8 mouse cellular contexts compared by ENCODE assay signal in genomic region chr10:81298369-81299100, GRCm38 (mm10). TPM values are rescaled to one million over a fixed set of nuclear protein-coding genes. Genes with fewer than 3 reads are reported as not detected.
DNase-seq lines count a peak whose midpoint lies in the region; ATAC-seq and TF ChIP-seq lines count a peak whose summit lies in the region.

No protein-coding gene starts in this region.

- TF ChIP-seq POLR2A in MEL (IDR thresholded peaks at IDR 0.05; ENCODE audit: control insufficient read depth in 1 of 2, insufficient read depth in 1 of 2, low read depth in 1 of 2, low read length in 2 of 2, poor library complexity in 1 of 2) = no peak

- peaks cover 73% of the 10 kb centered on the region for H3K79me2 ChIP-seq in MEL (ENCODE audit: control insufficient read depth, insufficient read depth, low read length, poor library complexity)

- peak; percentile 74 to 82 for ATAC-seq in hematopoietic stem cell, adult 5-6 weeks (replicated peaks in 1 of 2; ENCODE audit: insufficient read depth in 1 of 2, low FRiP score in 2 of 2, low TSS enrichment in 1 of 2, low read depth in 1 of 2, poor library complexity in 2 of 2, severe bottlenecking in 2 of 2)
- peak; percentile 60 for ATAC-seq in monocyte, adult 5-6 weeks (replicated peaks; ENCODE audit: insufficient number of reproducible peaks, low FRiP score, low TSS enrichment, poor library complexity, severe bottlenecking)

- no peaks in the 10 kb centered on the region for H3K9me3 ChIP-seq in MEL (replicated peaks; ENCODE audit: insufficient read depth, low read length)

- no peaks in the 10 kb centered on the region for H3K27me3 ChIP-seq in MEL (ENCODE audit: control insufficient read depth in 1 of 2, insufficient read depth in 2 of 2, low read length in 2 of 2)

- H3K9ac ChIP-seq in MEL (ENCODE audit: control insufficient read depth, low read depth, low read length, poor library complexity, severe bottlenecking) = no peak overlapping the region

- TF ChIP-seq EP300 in MEL (IDR thresholded peaks at IDR 0.05; ENCODE audit: low read depth in 1 of 2, low read length in 2 of 2) = no peak

- peaks cover 4 to 21% of the 10 kb centered on the region in 2 experiments; a peak in 3 of 4 replicates for H3K4me1 ChIP-seq in MEL (ENCODE audit: control insufficient read depth in 1 of 2, insufficient read depth in 2 of 2, low read length in 2 of 2)

- H3K27ac ChIP-seq in MEL (ENCODE audit: control insufficient read depth, low read depth, low read length) = no peak overlapping the region

- no peak overlapping the region for H3K4me3 ChIP-seq in MEL (ENCODE audit: control insufficient read depth in 1 of 2, insufficient read depth in 1 of 2, low read depth in 2 of 2, low read length in 2 of 2)

- no peak for TF ChIP-seq CTCF in MEL (IDR thresholded peaks at IDR 0.05 in 2 of 3, conservative IDR thresholded peaks at IDR 0.05 in 1 of 3; ENCODE audit: control insufficient read depth in 1 of 3, insufficient read depth in 1 of 3, low read depth in 2 of 3, low read length in 3 of 3, poor library complexity in 1 of 3, severe bottlenecking in 1 of 3)

- H3K36me3 ChIP-seq in MEL (ENCODE audit: control insufficient read depth in 1 of 2, insufficient read depth in 2 of 2, low read length in 2 of 2) = peaks cover 0 to 10% of the 10 kb centered on the region in 2 experiments; a peak in 2 of 4 replicates

- DNase-seq in kidney, adult 9 months = peak; percentile 26
- no peak for DNase-seq in kidney, postnatal 10 days
- peak; percentile 44 for DNase-seq in MEL (ENCODE audit: low read depth, low spot score)
- DNase-seq in neural tube, embryonic 10.5 days (ENCODE audit: extremely low spot score, low spot score) = no peak
- no peak for DNase-seq in adipocyte (ENCODE audit: low spot score)
- no peak for DNase-seq in c-Kit-positive CD71-positive TER-119-positive erythroid progenitor cells, embryonic 14.5 days (ENCODE audit: low spot score)

- no peak for TF ChIP-seq RAD21 in MEL (IDR thresholded peaks at IDR 0.05; ENCODE audit: low read depth, low read length)

TF ChIP-seq in MEL, 35 proteins besides CTCF, POLR2A, EP300 and RAD21:
- no peak for TF ChIP-seq ETS1 (IDR thresholded peaks at IDR 0.05; ENCODE audit: low read depth, low read length)
- TF ChIP-seq ZNF384 (IDR thresholded peaks at IDR 0.05; ENCODE audit: low read depth, low read length) = no peak
- TF ChIP-seq ZC3H11A (IDR thresholded peaks at IDR 0.05; ENCODE audit: low read depth, low read length) = no peak
- TF ChIP-seq HCFC1 (IDR thresholded peaks at IDR 0.05; ENCODE audit: low read depth, low read length) = no peak
- TF ChIP-seq MAX (IDR thresholded peaks at IDR 0.05; ENCODE audit: low read length) = no peak
- TF ChIP-seq GATA1 (IDR thresholded peaks at IDR 0.05; ENCODE audit: low read depth, low read length) = no peak
- TF ChIP-seq E2F4 (IDR thresholded peaks at IDR 0.05; ENCODE audit: borderline replicate concordance, low read depth, low read length) = no peak
- no peak for TF ChIP-seq KAT2A (conservative IDR thresholded peaks at IDR 0.05; ENCODE audit: low read depth, low read length)
- no peak for TF ChIP-seq UBTF (IDR thresholded peaks at IDR 0.05; ENCODE audit: borderline replicate concordance, insufficient read depth, low read depth, low read length)
- no peak for TF ChIP-seq SMC3 (IDR thresholded peaks at IDR 0.05; ENCODE audit: low read depth, low read length)
- no peak for TF ChIP-seq USF2 (IDR thresholded peaks at IDR 0.05; ENCODE audit: borderline replicate concordance in 1 of 2, insufficient read depth in 1 of 2, low read depth in 1 of 2, low read length in 2 of 2)
- no peak for TF ChIP-seq MEF2A (IDR thresholded peaks at IDR 0.05; ENCODE audit: extremely low read depth, insufficient replicate concordance, low read depth, low read length, poor library complexity, severe bottlenecking)
- no peak for TF ChIP-seq POLR2AphosphoS2 (IDR thresholded peaks at IDR 0.05; ENCODE audit: low read length)
- no peak for TF ChIP-seq JUND (IDR thresholded peaks at IDR 0.05; ENCODE audit: low read depth, low read length)
- no peak for TF ChIP-seq MAFK (IDR thresholded peaks at IDR 0.05; ENCODE audit: borderline replicate concordance, low read depth, low read length)
- no peak for TF ChIP-seq POLR2AphosphoS5 (IDR thresholded peaks at IDR 0.05; ENCODE audit: borderline replicate concordance, low read depth, low read length)
TF ChIP-seq in MEL: peak in this region for 0.

RNA-seq across cellular contexts. Expression of gene Pip5k1c, which starts 5.8 kb away (rescaled TPM):
- total RNA-seq in MEL (2012; rRNA removed) = 14.1 and 14.4 TPM in 2 replicates
- 10 to 100 TPM in 1 of 2 experiments, not detected in 1; 40.5 TPM for polyA plus RNA-seq in MEL (2012; ENCODE audit: insufficient read depth in 1 of 2, insufficient read length in 2 of 2, low read depth in 1 of 2, low replicate concordance in 2 of 2, missing spikeins in 1 of 2)
- 48.8 and 67.1 TPM in 2 replicates for total RNA-seq in hematopoietic stem cell, adult 5-6 weeks (2017)
- total RNA-seq in monocyte, adult 5-6 weeks (2017) = 47.3 to 69.4 TPM (median 50.3 TPM) in 3 replicates

RNA-seq across cellular contexts. Expression of gene Tjp3, which starts 7.2 kb away (rescaled TPM):
- total RNA-seq in MEL (2012; rRNA removed) = 2.5 and 2.9 TPM in 2 replicates
- 1 to 10 TPM in 1 of 2 experiments, not detected in 1; 4.9 TPM for polyA plus RNA-seq in MEL (2012; ENCODE audit: insufficient read depth in 1 of 2, insufficient read length in 2 of 2, low read depth in 1 of 2, low replicate concordance in 2 of 2, missing spikeins in 1 of 2)
- total RNA-seq in hematopoietic stem cell, adult 5-6 weeks (2017) = 4.6 and 10.4 TPM in 2 replicates
- total RNA-seq in monocyte, adult 5-6 weeks (2017) = 2.6 to 8.9 TPM (median 3.0 TPM) in 3 replicates

RNA-seq across cellular contexts. Expression of gene Cactin, which starts 22.4 kb away (rescaled TPM):
- total RNA-seq in MEL (2012; rRNA removed) = 43.5 and 47.6 TPM in 2 replicates
- 10 to 100 TPM in 1 of 2 experiments, not detected in 1; 66.8 TPM for polyA plus RNA-seq in MEL (2012; ENCODE audit: insufficient read depth in 1 of 2, insufficient read length in 2 of 2, low read depth in 1 of 2, low replicate concordance in 2 of 2, missing spikeins in 1 of 2)
- total RNA-seq in hematopoietic stem cell, adult 5-6 weeks (2017) = 25.7 and 33.1 TPM in 2 replicates
- 24.5 to 34.3 TPM (median 25.5 TPM) in 3 replicates for total RNA-seq in monocyte, adult 5-6 weeks (2017)

RNA-seq across cellular contexts. Expression of gene Tbxa2r, which starts 30.0 kb away (rescaled TPM):
- total RNA-seq in MEL (2012; rRNA removed) = 0.13 TPM in 1 of 2 replicates, not detected in the other
- polyA plus RNA-seq in MEL (2012; ENCODE audit: insufficient read depth in 1 of 2, insufficient read length in 2 of 2, low read depth in 1 of 2, low replicate concordance in 2 of 2, missing spikeins in 1 of 2) = under 1 TPM in 1 of 2 experiments, not detected in 1; 0.31 TPM
- total RNA-seq in hematopoietic stem cell, adult 5-6 weeks (2017) = 3.0 and 4.6 TPM in 2 replicates
- total RNA-seq in monocyte, adult 5-6 weeks (2017) = 0.19 TPM in 1 of 3 replicates, not detected in the others

RNA-seq across cellular contexts. Expression of gene Apba3, which starts 31.8 kb away (rescaled TPM):
- total RNA-seq in MEL (2012; rRNA removed) = 68.9 and 81.3 TPM in 2 replicates
- 10 to 100 TPM in 1 of 2 experiments, not detected in 1; 73.2 TPM for polyA plus RNA-seq in MEL (2012; ENCODE audit: insufficient read depth in 1 of 2, insufficient read length in 2 of 2, low read depth in 1 of 2, low replicate concordance in 2 of 2, missing spikeins in 1 of 2)
- total RNA-seq in hematopoietic stem cell, adult 5-6 weeks (2017) = 10.5 and 21.6 TPM in 2 replicates
- 8.9 to 13.4 TPM (median 11.5 TPM) in 3 replicates for total RNA-seq in monocyte, adult 5-6 weeks (2017)

Comparison
In these comparisons a context has a peak if more than half of its experiments do, and no peak if none do; other contexts are left out.
1. DNase-seq: peak in kidney, adult 9 months (single experiment) and MEL (single experiment); none in kidney, postnatal 10 days (single experiment), neural tube, embryonic 10.5 days (single experiment), adipocyte (single experiment) and c-Kit-positive CD71-positive TER-119-positive erythroid progenitor cells, embryonic 14.5 days (single experiment).